Mouse (Mus musculus) embryo, embryonic 11.5 days (tissue): Measurements from ENCODE around the gene Myl12a.
A peak's percentile ranks its signal among the peaks of the same experiment; 100 is the strongest.
"Not testable (repeated sequence)": the region's sequence is repeated elsewhere in the genome, so short reads cannot be mapped to it uniquely, and the experiment has no call there.

Source experiments
- DNase-seq: peaks from one replicate; pipeline ENCODE4 v3.0.0-alpha.2; 2012; ENCODE audit warnings: low read depth, low spot score

Myl12a gene

DNA sequence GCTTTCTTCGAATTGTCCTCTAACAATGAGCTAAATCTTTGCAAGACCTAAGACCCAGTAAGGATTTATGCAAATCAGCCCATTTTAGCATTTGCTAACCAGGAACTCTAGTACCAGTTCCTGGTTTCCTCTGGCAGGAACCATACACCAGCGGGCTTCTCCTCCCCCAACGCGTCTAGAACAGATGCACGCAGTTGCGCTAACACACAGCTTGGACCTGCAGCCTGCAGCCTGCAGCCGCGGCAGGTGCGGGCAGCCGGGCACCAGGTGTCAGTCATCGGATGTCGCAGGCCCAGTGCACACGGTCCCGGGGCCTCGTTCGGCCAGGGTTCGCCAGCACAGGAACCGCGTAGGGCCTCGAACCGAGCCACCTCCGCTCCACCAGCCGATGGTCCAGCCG lies 12.7 kb downstream of the Myl12a start:
- DNase-seq = no peak

DNA sequence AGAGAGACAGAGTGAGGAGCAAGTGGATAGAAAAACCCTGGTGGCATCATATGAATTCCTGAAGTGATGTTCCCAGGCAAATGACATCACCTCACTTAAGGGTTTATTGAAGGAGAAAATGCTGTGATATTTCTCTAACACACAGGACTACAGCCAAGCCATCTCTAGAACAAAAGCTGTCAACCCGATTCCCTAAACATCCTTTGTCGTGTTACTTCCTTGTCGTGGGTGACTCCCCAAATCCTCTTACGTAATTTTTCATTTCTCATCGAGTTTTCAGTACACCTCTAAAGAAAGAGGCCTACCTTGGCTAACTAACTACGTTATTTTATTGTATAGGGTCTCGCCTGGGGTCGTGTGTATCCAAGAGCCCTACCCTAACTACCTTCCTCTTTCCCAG lies 13.2 kb downstream of the Myl12a start:
- DNase-seq = no peak

GRCm38 (mm10) chr17:70988337-70988767 lies 14.3 kb downstream of the Myl12a start:
- DNase-seq = no peak

DNA sequence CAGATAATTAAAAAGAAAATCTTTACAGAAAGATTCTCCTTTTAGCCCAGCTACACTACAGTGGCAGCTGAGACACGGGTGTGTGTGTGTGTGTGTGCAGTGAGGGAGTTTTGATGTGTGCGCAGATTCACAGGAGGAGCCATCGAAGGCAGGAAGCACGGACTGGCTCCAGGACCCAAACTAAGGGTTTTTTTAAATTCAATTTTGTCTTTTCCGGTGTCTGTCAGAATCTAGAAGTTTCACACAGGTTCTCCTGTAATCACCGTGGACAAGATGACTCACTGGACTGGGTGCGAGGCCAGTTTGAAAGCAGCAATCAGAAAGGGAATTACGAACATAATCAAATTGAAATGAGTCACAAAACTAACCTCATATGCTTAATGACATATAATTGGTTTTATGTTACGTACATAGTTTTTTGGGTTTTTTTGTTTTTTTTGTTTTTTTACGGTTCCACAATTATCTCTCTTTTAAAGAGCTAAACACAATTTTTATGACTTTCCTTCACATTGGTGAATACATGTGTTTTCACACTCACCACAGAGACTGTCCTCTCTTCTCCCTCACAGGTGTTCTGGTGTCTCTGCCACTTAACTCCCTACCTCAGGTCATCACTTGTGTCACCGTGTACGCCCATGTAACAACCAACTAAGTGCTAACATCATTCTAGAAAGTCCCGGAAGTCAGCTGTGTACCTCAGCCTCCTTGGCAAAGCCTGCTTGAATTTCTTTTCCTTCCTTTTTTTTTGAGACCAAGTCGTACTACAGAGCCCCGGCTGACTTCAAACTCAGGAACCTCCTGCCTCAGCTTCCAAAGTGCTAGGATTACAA lies 15.6 kb downstream of the Myl12a start:
- DNase-seq = no peak

- no peak for DNase-seq
Measured at GRCm38 (mm10) chr17:70986355-70986740, 16.3 kb downstream of the Myl12a start.

DNA sequence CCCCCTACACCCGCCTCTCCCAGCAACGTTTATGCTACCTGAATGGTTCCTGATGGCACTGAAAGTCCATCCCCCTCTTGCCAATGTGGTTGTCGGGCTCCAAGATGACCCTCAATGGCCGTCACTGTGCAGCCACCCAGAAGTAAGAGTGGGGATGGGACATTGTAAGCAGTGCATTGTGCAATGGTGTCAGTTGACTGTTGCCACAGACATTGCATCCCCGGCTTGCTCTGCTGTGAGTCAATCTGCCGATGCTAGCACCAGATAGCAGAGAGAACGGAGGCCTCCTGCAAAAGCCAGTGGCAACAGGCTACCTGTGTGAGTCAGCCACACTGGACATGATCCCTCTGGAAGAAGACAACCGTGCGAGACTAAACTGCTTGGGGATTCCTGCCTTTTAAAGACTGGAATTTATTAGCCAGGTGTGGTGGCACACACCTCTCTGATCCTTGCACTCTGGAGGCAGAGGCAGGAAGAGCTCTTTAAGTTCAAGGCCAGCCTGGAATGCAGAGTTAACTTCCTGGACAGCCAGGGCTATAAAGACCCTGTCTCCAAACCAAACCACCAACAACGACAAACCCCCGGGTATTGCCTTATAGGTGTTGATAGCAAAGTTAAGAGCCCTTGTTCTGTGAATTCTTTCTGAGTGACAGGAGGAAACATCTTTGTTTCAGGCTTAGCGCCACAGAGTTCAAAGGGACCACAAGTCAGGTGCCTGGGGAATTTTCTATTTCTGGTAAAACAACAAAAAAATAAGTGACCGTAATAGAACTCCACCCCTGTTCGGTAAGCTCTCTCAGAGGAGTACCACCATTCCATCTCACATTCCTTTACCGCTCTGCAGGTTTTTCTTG lies 16.9 kb downstream of the Myl12a start:
- DNase-seq = no peak

DNA sequence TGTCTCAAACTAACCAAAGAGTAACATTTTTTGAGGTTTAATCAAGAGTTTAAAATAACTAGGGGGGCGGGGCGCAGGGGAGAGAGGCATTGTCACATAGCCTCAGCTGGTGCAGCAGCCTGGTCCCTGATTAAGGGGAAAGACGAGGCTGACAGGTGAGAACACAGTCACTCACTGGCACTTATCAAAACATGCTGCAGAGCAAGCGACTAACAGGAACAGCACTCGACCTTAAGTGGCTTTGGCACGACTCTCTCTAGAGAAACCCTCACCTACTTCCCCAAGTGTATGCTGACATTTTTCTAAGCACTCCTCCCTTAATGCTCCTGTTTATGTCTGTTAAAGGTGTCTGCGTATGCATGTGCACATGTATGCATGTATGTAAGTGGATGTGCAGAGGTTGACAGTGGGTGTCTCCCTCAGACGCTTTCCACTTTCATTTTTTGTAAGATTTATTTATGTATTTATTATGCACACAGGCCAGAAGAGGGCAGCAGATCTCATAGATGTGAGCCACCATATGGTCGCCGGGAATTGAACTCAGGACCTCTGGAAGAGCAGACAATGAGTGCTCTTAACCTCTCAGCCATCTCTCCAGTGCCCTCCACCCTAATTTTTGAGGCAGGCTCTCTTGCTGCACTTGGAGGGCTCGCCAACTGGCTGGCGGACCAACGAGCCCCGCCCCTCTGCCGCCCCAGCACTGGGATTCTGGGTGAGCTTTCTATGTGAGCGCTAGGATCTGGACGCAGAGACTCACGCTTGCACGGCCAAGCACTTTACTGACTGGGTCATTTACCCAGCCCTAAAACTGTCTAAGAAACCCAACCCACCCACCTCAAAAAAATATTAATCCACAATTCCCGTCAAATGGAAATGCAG lies 23.1 kb downstream of the Myl12a start:
- DNase-seq = no peak

- no peak for DNase-seq
Measured at GRCm38 (mm10) chr17:70977799-70978198, 24.9 kb downstream of the Myl12a start.

GRCm38 (mm10) chr17:70974065-70974464 lies 28.6 kb downstream of the Myl12a start:
- not testable (repeated sequence) for DNase-seq

GRCm38 (mm10) chr17:70973398-70973797 lies 29.3 kb downstream of the Myl12a start:
- no peak for DNase-seq

DNA sequence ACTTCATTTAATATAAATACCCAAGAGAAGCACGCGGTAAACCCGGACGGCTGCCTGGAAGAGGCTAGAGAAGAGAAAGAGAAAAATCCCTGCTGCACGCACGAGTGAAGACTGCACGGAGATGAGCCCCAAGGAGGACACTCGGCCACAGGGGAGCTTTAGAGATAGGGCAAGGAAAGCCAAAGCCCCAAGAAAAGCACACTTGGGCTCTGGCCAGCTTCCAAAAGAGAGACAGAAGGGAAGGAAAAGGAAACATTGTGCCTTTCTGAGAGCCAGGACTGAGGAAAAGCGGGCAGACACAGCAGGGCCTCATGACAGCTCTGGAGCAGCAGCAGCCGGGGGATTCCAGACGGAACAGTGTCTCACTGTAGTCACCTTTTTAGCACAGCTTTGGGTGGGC lies 31.5 kb downstream of the Myl12a start:
- DNase-seq = no peak

DNA sequence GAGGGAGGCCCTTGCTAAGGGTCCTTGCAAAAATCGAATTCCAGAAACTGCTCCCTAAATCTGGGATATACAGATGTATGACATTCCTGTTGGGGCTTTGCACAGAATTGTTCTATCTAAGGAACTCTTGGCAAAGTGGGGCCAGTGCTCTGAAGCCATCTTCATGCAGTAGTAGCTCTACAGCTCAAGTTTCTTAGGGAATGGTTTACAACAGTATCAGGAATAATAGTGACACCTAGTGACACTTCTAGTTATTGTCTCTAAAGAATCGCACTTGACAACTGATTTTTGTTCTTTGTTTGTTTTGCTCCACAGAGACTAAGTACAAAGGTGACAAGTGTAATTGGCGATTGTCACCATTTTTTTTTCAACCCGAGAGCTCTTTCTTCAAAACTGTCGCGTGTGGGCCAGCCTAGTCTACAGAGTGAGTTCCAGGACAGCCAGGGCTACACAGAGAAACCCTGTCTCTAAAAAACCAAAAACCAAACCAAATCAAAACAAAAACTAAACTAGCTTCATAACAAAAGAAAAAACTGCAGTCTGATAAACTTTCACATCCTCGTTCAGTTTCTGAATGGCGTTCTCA lies 34.0 kb downstream of the Myl12a start:
- peak; percentile 37 for DNase-seq

GRCm38 (mm10) chr17:70967646-70968045 lies 35.0 kb downstream of the Myl12a start:
- DNase-seq = no peak

GRCm38 (mm10) chr17:70967191-70967590 lies 35.5 kb downstream of the Myl12a start:
- DNase-seq = no peak

- DNase-seq = no peak
Measured at GRCm38 (mm10) chr17:70966126-70966525, 36.6 kb downstream of the Myl12a start.

DNA sequence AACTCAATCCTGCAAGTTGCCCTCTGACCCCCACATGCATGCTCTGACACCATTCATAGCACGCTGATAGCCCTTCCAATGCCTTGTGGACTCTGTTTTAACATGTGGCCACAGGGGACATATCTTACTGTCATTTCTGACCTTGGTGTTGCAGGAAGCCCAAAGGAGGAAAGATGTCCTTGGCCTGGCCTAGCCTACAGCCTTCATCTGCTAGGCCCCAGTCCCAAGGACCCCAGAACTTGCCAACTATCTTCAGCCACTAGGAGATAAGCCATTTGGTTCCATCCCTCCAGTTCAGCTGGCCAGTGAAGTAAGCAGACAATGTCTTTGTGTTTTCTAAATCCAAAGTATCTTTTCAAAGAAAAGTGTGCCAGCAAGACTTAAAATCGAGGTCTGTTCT lies 37.4 kb downstream of the Myl12a start:
- DNase-seq = no peak

- peak; percentile 37 for DNase-seq
Measured at GRCm38 (mm10) chr17:70963546-70963945, 39.1 kb downstream of the Myl12a start.

DNA sequence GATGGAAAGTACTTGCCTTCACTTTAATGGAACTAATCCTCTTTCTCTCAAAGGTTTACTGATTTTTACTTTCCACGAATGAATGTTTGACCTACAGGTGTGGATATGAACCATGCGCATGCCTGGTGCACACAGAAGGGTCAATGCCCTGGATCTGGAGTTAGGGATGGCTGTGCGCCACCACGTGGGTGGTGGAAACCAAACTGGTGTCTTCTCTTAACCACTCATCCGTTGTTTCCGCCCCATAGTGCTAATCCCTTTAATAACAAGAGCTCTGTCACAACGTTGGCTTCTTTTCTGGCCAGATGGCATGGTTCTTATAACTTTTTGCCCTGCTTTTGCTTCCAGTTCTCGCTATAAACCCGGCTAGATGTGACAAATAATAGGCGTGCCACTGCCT lies 51.4 kb downstream of the Myl12a start:
- DNase-seq = no peak

DNA sequence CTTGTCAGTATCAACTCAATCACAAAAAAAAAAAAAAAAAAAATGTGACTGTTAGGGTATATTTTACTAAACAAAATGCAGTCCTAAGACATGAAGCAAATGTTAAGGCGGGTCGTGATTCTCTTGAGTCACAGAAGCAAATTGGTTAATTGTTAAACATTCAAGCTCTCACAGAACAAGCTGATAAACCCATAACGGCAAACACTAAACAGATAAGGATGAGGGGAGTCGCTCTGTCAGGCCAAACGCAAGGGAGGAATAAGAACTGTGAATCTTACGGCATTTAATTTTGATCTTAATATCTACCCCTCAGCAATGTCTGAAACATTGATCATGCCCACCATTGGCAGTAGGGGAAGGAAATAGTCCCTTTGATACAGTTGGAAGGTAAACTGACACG lies 53.5 kb downstream of the Myl12a start:
- DNase-seq = no peak

DNA sequence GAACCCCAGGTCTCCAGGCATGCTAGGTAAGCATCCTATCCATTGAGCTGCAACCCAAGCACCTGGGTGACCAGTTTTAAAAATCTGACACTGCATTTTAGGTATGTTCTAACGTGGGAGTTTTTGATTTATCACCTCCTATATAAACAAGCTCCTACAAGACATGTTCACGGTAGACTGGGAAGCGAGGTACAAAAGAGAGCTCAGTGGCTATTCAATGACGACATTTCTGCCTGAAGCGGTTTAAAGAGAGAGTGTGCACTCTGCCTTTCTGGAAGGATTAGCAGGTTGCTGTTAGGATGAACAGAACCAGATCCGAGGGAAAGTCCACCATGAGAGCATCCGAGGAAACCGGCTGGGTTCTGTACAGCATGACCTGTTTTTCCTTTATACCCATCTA lies 54.0 kb downstream of the Myl12a start:
- no peak for DNase-seq

DNA sequence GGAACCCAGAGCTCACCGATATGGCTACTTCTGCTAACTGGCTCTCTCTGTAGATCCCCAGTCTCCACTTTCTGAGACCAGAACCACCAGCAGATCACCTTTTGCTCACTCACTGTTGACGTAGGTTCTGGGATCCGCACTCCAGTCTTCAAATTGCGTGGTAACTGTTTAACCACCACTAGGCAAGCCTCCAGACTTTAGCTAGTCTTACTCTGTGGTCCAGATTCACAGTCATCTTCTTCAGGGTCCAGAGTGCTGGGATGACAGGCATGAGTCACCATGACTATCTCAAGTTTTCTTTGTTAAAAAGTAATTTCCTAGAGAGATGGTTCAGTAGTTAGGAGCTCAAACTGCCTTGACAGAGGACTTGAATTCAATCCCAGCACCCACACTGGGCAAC lies 58.9 kb downstream of the Myl12a start:
- DNase-seq = no peak
